Mouse (Mus musculus) MEL-GATA-1-ER (cell line): Measurements from ENCODE around the gene Naxd.
A peak's percentile ranks its signal among the peaks of the same experiment; 100 is the strongest.
"Not testable (repeated sequence)": the region's sequence is repeated elsewhere in the genome, so short reads cannot be mapped to it uniquely, and the experiment has no call there.

Experiments
- DNase-seq: peaks from one replicate; pipeline ENCODE4 v3.0.0-alpha.2; 2012; ENCODE audit warnings: low read depth; ENCODE audit errors: extremely low read depth

Gene Naxd

DNA sequence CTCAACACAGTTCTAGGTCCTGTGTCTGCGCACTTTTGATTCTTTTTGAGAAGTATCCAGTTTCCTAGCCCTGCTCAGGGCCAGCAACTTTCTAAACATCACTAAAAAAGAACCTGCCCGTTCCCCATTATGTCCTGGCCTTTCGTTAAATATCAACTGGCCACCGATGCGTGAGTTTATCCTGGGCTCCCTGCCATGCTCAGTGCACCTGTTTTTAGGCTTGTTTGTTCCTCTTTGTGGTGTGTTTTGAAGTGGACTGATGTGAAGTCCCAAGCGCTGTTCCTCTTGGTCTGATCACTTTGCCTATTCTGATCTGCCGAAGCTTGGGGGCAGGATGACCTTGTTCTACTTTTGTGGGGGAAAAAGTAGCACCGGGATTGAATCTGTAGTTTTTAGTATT is 26.0 kb upstream of the Naxd start:
- no peak for DNase-seq

DNA sequence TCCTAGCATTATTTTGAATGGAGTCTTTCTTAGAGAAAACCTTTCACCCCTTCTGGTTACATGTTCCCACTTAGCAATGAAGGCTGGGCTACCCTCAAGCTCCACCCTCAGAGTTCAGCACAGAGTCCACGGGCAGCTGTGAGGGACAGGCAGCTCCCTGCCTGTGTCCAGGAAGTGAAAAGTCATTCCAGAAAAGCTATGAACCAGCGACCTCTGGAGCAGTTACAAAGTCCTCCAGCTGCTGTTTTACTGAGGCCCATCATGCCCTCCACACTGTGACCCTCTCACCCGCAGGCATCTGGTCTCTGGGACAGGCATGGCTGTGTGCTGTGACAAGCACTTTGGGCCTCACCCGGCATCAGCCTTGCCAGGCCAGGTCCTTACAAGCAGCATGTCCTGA is 24.2 kb upstream of the Naxd start:
- DNase-seq: no peak

DNA sequence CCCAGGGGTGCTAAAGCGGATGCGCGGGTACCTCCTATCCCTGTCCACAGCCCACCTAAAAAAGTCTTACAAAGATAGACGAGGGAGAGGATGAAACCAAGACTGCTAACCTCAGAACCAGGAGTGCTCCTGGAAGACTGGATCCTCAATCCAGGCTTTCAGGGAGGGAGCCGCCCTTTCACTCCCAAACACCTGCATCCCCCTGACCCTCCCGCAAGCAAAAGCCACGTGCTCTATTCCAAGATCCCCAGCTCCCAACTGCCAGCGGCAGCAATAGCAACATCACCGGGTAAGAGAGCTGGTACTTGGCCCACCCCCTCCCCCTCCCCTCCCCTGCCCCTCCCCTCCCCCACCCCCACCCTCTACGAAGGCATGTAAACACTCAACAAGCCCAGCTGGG is 21.9 kb upstream of the Naxd start:
- no peak for DNase-seq

DNA sequence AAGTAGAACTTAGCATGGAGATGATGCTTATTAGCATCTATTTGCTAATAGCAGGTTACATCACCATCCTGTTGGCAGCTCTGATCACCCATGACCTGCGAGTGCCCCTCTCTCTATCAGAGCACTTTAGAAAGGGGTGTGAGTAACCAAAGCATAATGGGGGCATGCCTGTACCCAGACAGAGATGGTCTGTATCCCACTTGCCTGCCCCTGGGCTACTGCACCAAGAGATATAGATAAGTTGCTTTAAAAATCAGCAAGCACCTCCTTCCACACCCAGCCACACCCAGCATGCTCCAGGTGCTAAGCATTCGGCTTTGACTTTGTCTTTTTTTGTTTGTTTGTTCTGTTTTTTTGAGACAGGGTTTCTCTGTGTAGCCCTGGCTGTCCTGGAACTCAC is 21.4 kb upstream of the Naxd start:
- DNase-seq: no peak

DNA sequence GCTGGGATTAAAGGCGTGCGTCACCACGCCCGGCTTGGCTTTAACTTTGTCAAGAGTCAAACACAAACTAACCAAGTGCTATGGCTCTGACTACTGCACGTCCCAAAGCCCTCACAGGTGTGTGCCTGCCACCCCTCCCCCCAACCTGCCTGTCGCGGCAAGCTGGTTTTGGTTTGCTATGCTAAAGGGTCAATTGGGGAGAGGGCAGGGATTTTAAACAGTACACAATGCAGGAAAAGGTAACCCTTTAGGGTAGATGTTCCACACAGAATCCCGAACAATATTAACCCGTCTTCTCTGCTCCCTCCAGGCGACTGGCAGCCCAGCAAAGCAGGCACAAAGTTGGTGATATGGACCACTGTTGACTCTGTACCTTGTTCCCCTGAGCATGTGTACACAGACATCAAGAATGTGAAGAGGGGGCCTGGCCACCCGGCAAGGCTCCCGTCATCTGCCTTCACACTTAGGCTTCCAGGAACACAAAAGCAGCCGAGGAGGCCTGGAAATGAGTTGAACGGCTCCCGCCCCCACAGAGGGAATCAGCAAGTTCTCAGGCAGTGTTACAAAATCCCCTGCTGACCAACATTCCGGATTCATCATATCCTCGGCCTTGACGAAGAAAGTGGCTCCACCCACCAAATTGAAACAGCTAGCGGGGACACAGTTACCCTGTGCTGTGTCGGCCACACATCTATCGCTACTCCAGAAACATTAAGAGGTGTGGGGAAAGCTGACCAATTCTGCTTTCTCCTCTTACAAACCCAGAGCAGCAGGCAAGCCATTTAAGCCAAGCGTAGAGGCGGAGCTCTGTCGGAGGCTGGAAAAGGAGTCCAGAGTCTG is 20.7 kb upstream of the Naxd start:
- DNase-seq: no peak

DNA sequence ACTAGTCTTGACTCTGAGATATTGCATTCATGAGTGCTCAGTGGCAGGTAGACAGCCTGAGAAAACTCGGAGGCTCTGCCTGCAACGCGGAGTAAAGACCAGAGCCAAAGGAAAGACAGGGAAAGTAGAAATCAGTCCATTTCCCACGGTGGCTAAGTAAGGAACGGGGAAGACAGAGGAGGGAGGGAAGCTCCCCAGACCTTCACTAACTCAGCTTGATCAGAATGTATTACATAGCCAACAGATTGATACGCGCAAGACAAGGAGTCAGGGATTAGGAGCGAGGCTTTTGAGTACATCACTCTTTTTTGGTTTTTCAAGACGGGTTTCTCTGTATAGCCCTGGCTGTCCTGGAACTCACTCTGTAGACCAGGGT is 20.1 kb upstream of the Naxd start:
- no peak for DNase-seq

DNA sequence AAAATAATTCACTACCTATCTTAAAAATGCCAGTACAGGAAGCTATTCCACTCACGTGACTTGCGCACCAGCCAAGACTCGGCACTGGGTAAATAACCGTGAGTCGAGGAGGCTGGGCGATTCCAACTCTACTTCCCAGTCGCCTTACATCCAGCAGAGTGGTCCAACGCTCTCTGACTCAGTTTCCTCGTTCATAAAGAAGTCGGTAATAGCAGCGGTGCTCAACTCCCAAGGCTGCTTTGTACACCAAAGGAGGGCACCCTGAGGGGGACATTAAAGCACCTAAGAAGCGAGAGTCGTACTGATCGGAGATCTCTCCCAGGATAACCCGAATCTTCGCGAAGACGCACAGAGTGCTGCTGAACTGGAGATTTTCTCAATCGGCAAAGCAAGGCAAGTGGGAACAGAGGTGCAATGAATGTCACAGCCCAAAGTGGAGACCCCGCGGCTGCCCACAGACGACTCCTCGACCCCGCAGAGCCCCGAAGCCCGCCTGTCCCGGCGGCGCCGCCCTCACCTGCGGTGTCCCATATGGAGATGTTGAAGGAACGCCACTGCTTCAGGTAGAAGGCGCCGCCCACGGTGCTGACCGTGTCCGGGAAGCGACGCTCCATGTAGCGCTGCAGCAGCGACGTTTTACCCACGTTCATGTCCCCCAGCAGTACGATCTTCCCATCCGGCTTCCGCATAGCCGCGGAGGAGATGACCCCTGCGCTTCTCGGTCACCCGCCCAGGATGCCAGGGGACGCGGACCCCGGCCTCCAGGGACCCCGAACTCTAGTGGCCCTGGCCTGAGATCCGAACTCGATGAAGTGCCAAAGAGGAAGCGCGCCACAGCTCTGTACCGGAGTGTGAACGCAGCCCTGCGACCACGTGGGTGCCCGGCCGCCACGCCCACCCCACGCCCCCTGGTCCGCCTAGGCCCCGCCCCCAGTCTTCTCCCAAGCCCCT is 19.2 kb upstream of the Naxd start, which contains the start of gene Rab20:
Gene Rab20 (minus strand): TSS at position 900 of the 951 bp plus-strand sequence.
- peak; percentile 60 for DNase-seq

DNA sequence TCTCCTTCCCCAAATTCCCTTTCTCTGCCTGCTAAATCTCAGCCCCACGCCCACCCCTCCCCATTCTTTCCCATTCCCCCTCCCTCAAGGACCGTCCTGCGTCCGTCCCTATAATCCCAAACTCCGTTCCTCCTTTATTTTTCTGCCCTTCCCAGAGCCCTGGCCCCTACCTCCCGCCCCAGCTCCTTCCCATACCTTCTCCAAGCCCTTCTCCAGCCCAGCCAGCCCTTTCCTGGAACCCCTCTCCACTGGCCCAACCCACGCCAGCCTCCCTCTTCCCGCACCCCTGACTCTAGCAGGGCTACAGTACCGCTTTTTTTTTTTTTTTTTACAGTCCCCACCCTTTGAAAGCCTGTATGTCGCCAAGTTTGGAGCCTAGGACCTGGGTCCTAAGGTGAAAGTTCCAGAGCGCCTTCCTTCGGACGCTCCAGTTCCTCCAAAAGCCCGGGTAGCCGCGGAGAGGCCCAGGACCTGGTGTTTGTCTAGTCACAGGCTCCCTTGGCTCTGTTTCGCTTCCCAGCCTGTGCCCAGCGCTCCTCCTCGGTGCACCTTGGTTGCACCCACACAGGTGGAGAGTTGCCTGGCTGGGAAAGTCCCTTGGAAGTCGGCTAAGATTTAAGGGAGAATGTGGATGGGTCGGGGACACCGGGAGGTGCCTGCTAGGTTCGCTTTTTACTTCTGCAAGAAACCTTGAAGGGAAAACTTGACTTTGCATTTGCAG is 18.3 kb upstream of the Naxd start:
- no peak for DNase-seq

DNA sequence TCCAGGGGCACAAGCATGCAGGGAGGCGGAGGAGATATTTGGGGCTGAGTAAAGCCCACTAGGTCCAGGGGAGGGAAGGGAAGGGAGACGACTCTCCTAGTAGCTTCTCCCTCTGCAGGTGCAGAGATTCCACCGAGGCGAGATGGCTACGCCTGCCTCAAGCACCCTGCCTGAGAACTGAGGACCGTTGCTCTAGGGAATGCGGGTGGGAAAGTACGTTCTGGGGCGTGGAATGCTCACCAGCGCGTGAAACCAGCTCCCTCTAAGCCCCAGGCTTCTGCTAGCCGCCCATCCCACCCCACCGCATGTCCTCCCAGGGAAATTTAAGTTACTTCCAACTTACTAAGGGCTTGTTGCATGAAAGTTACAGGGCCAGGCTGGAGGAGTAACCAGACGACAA is 17.7 kb upstream of the Naxd start:
- DNase-seq: no peak

DNA sequence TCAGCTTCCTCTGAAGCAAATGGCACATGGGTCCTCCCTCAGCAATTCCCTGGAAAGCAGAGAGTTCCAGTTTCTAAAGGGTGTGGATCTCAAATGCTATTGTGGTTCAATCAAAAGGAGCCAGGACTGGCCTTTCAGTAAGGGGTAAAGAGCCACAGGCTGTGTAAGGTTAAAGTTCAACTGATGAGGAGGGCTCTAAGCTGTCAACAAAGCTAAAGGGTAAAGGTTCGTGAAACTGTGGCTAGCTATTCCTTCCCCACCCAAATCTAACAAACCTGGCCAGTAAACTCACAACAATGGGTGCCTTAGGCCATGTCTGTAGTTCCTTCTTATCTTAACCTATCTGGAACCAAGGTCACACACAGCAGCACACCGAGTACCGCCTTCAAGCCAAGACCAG is 15.4 kb upstream of the Naxd start:
- no peak for DNase-seq

DNA sequence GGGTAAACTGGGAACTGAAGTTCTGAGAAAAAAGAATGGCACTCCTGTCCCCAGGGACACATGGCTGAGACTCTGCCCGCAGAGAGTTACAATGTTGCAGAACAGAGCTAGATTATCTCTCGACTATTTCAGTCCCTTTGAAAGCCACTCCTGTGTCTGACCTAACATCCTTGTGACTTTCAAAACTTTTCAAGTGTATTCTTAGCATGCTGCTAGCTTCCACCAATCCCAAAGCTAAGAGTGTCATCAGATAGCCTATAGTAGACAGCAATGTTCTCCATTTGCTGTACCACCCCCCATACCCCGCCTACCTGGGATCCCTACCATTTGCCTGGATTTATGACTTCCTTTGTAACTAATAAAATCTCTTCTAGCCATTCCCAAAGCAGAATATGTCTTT is 14.8 kb upstream of the Naxd start:
- DNase-seq: no peak

DNA sequence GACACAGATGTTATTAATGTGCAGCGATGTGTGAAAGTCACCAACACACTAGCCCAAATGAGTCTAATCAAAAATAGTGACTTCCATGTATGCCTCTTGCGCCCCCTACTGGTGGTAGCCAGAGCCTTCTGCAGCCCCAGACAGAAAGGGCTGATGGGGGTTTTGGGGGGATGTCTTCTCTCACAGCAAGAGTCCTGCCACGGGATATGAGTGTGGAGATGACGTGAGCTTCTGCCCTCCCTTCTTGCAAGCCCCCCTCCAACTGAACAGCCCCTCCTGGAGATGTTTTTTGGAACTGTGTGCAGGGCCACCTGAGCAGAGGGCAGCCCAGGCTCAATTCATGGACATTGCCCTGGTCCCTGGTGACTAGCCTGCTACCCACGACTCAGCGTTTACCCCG is 11.2 kb upstream of the Naxd start:
- peak; percentile 46 for DNase-seq

DNA sequence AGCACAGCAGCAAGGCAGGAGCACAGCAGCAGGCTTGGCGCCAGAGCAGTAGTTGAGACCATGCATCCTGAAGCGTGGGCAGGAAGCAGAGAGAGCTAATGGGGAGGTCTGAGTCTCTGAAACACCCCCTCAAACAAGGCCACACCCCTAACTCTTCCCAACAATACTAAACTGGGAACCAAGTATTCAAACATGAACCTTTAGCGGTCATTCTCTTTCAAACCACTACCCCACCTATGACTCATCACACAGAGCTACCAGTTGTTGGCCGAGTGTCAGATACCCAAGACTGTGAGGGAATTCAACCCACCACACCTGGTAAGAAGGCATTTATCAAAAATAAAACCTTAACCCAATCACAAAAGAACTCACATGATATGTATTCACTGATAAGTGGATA is 10.1 kb upstream of the Naxd start:
- no peak for DNase-seq

DNA sequence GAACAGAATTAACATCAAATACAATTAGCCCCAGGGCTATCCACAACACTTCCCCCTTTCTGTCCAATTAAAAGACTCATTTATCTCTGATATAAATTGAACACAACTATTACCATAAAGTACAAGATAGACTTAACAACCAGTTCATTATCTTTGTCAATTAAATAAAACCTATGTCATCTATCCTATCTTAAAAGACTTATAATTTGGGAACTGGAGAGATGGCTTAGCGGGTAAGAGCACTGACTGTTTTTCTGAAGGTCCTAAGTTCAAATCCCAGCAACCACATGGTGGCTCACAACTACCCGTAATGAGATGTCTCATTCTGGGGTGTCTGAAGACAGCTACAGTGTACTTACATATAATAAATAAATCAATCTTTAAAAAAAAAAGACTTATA is 5.0 kb upstream of the Naxd start:
- DNase-seq: not testable (repeated sequence)

DNA sequence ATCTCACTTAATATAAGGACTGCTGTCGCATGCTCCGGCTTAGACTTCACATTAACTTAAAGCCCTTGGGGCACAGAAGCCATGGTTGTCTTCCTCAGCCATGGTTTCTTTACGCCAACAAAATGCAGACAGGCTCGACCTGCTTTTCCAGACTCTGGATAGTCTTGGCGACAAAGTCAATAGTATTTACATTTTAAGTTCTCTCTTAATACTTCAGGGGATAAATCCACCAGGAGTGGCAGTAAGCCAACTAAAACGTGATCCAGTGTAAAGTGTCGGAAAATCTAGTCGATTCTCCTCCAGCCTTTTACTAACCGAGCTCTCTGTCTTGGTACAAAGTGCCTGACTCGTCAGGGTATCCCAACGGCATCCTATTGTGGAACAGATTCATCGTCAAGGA is 975 bp downstream of the Naxd start:
- DNase-seq: no peak

DNA sequence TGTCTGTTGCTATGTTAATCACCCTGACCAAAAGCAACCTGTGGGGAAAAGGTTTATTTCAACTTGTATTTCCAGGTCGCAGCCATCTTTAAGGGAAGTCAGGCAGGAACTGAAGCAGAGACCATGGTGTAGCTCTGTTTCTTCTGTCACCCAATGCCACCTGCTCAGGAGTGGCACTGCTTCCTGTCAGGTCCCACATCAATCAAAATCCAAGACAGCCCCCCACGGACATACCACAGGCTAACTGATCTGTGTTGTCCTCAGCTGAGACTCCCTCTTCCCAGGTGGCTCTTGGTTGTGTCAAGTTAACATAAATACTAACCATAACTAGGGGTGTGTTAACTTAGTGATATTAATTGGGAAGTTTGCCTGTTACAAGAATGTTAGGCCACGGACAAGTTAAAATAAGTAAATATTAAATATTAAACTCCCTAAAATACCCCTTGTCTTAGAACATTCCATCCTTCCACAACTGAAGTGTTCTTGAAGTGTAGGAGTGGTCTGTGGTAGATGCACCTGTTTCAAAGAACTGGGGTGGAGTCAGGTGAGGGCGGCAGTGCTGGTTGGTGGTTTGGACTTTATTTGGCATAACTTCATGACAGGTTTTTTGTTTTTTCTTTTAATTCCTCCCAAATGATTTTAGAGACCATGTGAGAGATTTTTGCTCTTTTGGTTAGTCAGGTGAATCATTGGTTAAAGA is 1.6 kb downstream of the Naxd start:
- no peak for DNase-seq

DNA sequence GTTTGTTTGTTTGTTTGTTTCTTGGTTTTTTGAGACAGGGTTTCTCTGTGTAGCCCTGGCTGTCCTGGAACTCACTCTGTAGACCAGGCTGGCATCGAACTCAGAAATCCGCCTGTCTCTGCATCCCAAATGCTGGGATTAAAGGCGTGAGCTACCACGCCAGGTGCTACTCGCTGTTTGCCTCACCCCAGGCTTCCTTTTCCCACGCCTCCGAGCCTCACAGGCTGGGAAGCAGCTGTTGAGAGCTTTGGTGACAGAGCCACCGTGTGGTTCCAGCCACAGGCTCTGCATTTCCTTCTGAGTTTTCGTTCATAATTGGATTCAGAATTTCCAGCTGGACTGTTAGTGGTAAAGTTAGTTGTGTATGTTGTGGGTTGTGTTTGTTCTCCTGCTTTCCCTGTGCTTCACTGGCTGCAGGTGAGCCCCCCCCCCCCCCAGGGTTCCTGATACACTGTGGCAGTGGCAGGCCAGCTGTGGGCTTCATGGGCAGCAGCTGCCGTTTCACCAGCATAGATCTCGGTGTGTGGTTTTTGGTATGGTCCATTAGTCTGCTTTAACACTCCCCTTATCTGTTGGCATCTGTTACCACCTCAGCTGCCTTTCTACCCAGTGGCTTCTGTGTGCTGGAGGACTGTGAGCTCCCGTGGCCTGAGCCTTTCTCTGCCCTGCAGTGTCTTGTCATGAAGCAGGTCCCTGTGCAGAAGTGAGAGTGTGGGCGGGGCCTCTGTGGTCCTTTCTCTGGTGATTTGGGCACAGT is 6.3 kb downstream of the Naxd start:
- DNase-seq: no peak

DNA sequence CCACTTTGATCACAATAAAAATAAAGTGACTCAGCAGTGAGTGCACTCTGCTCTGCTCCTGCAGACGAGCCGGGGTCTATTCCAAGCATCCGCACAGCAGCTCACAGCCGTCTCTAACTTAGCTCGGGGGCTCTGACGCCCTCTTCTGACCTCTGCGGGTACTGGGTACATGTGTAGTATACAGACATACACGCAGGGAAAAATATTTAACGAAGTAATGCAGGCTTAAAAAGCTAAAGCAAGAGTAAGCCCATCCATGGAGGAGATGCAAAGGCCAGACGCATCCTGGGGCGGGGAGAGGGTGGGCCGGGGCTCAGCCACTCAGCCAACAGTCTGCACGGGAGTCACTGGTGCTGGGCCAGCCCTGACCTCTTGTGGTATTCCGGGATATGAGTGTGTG is 8.8 kb downstream of the Naxd start:
- no peak for DNase-seq

DNA sequence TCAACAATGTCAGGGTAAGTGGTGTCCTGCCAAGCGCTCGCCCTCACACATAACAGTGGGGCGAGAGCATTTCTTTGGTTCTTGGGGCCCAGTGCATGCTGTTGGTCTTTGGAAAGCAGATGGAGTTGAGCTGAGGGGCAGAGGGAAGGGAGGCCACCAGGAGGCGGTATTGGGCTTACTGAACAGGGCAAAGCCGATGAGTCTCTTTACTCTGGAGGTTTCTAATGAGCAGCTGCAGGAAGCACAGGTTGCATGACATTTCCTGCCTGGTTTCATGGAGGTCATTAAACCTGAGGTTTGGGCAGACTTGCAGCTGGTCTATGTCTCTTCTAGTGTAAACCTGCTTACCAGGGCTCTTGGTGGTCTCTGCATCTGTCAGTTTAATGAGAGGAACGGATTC is 9.5 kb downstream of the Naxd start:
- DNase-seq: peak; percentile 23

DNA sequence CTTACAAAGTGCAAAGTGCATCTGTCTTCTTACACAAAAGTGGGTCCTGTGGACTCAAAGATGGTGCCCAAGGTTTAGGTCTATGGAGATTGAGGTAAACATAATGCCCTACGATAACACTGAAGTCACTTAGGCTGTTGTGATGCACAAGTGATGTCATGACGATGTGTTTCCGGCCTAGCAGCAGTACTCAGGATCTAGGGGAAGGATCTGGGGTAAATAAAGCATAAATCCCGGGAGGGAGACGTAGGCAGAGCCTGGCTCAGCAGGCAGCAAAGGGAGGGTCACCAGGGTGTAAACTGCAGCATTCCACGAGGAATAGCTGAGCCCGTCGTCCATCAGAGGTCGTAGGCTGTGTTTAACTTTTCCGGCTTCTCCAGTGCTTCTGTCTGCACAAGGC is 11.6 kb downstream of the Naxd start:
- no peak for DNase-seq

DNA sequence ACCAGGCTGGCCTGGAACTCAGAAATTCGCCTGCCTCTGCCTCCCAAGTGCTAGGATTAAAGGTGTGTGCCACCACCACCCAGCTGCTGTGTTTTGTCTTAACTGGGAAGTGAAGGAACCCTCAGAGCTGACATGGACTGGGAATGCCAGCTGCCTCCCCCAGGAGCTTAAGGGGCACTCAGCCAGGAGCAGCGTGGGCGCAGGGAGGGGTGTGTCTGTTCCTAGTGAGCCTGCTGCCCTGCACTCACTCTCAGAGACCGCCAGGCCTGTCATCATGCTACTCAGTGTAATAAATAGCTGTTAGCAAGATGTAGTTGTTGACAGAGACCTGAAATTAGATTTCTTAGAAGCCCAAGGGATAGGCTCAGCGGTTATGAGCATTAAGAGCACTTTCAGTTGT is 13.7 kb downstream of the Naxd start:
- no peak for DNase-seq
